Mouse (Mus musculus) embryonic facial prominence, embryonic 11.5 days (tissue): ENCODE measurements around the gene Nhsl1. TPM values are rescaled to one million over a fixed set of nuclear protein-coding genes. Genes with fewer than 3 reads are reported as not detected.
A peak's percentile ranks its signal among the peaks of the same experiment; 100 is the strongest.

Source experiments
- ATAC-seq: fragments of 200-750 bp; cut with Nextera tagmentation; replicated peaks from 2 replicates; pipeline ENCODE4 v1.8.0; 2017; ENCODE audit warnings: low read depth; ENCODE audit not compliant: insufficient number of reproducible peaks, low FRiP score, low TSS enrichment
- DNase-seq: peaks from one replicate; pipeline ENCODE4 v3.0.0-alpha.2; 2015; ENCODE audit warnings: low spot score
- H3K27ac ChIP-seq: fragments of 300-500 bp; sonication (generic); replicated peaks from 2 replicates; pipeline ENCODE4 v1.5.1; 2014; ENCODE audit warnings: mild to moderate bottlenecking, low read depth, low read length, control low read depth
- H3K27me3 ChIP-seq: fragments of 300-500 bp; sonication (generic); 2 replicates; pipeline ENCODE4 v1.6.1; 2014; ENCODE audit warnings: mild to moderate bottlenecking, low read length, moderate library complexity, mixed read lengths; ENCODE audit not compliant: control insufficient read depth, insufficient read depth
- H3K36me3 ChIP-seq: fragments of 300-500 bp; sonication (generic); replicated peaks from 2 replicates; pipeline ENCODE4 v1.6.1; 2014; ENCODE audit warnings: low read depth, mild to moderate bottlenecking, low read length, moderate library complexity, mixed read lengths; ENCODE audit not compliant: control insufficient read depth, insufficient read depth
- H3K4me1 ChIP-seq: fragments of 300-500 bp; sonication (generic); 2 replicates; pipeline ENCODE4 v1.6.1; 2014; ENCODE audit warnings: low read length, mixed read lengths; ENCODE audit not compliant: control insufficient read depth, insufficient read depth
- H3K4me2 ChIP-seq: fragments of 300-500 bp; sonication (generic); 2 replicates; pipeline ENCODE4 v1.6.1; 2014; ENCODE audit warnings: low read depth, mild to moderate bottlenecking, control low read depth, low read length, moderate library complexity
- H3K4me3 ChIP-seq: fragments of 300-500 bp; sonication (generic); 2 replicates; pipeline ENCODE4 v1.5.1; 2014; ENCODE audit warnings: low read depth, low read length, control low read depth
- H3K9ac ChIP-seq: fragments of 300-500 bp; sonication (generic); replicated peaks from 2 replicates; pipeline ENCODE4 v1.6.1; 2014; ENCODE audit warnings: mild to moderate bottlenecking, control low read depth, low read length
- H3K9me3 ChIP-seq: fragments of 300-500 bp; sonication (generic); replicated peaks from 2 replicates; pipeline ENCODE4 v1.6.1; 2016; ENCODE audit warnings: mild to moderate bottlenecking, low read length, inconsistent platforms, mixed read lengths; ENCODE audit not compliant: control insufficient read depth
- WGBS: fragments of 180-500 bp; shearing (Covaris S2); extraction: QIAGEN DNeasy Blood & Tissue Kit; methylation state at CpG from one replicate; pipeline ENCODE4 v1.1.7; 2014; 5-methylcytosine and 5-hydroxymethylcytosine counted together
- polyA plus RNA-seq: library from polyadenylated mRNA; unstranded; fragments of >200 nt; fragmentation: Nextera tagmentation; extraction: Ambion mirVana; gene quantifications from 2 replicates; pipeline ENCODE4 v1.2.1, GENCODE M21; 2014

Nhsl1 gene
- polyA plus RNA-seq, 1 experiment from 2014 or later: 12.5 TPM

DNA sequence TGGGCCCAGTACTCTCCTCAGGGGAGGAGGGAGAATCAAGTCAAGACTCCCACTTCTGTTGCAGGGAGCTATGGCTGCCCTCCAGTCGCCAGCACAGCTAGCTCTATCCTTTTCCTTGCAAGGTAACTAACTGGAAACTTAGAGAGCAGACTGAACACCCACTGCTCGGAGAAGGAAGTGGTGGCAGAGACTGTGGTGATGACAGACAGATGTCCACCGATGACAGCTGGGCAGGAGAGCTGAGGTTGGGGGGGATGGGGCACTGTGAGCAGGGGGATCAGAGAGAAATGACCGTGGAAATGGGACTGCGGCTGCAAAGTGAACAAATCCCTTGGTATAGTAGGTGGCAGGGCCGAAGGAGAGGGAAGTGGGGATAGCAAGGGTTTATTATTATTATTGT is 73.5 kb downstream of the Nhsl1 start:
- Histone ChIP-seq H3K4me1 (no peaks in the 10 kb centered on the region), H3K4me2 (no peak overlapping the region), H3K9ac (no peak overlapping the region), H3K27ac (no peak overlapping the region), H3K4me3 (no peak overlapping the region), H3K27me3 (no peaks in the 10 kb centered on the region), H3K9me3 (no peaks in the 10 kb centered on the region), H3K36me3 (no peaks in the 10 kb centered on the region)
- WGBS: 71% methylated on average over 6 of the region's 6 CpGs
- ATAC-seq (no peak), DNase-seq (no peak)

DNA sequence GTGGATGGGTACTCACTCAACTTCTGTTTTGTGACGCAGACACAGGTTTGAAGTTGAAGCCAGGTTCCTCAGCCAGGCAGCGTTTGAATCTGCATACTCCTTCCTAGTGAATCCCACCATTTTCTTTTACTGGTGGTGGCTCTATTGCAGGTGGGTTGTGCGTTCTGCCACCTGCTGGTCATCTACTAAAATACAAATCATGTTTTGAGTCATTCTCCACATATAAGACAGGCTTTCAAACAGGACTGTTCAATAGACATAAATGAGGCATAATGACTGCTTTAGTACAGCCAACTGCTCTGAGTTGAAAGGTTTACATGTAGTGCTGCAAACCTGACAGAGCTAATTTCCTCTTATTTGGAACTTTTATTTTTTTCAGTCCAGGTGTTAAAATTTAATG is 75.0 kb downstream of the Nhsl1 start:
- H3K27me3 ChIP-seq: no peaks in the 10 kb centered on the region
- no peak overlapping the region for H3K9ac ChIP-seq
- H3K27ac ChIP-seq: no peak overlapping the region
- H3K4me3 ChIP-seq: no peak overlapping the region
- no peaks in the 10 kb centered on the region for H3K4me1 ChIP-seq
- no peak overlapping the region for H3K4me2 ChIP-seq
- WGBS: 57% methylated on average over 3 of the region's 3 CpGs
- ATAC-seq (no peak), DNase-seq (peak; percentile 50)
- H3K36me3 ChIP-seq: no peaks in the 10 kb centered on the region
- H3K9me3 ChIP-seq: no peaks in the 10 kb centered on the region

GRCm38 (mm10) chr10:18394270-18394669 is 75.5 kb downstream of the Nhsl1 start:
- Histone ChIP-seq H3K4me1 (no peaks in the 10 kb centered on the region), H3K9ac (no peak overlapping the region)
- 76% methylated on average over 7 of the region's 7 CpGs for WGBS

DNA sequence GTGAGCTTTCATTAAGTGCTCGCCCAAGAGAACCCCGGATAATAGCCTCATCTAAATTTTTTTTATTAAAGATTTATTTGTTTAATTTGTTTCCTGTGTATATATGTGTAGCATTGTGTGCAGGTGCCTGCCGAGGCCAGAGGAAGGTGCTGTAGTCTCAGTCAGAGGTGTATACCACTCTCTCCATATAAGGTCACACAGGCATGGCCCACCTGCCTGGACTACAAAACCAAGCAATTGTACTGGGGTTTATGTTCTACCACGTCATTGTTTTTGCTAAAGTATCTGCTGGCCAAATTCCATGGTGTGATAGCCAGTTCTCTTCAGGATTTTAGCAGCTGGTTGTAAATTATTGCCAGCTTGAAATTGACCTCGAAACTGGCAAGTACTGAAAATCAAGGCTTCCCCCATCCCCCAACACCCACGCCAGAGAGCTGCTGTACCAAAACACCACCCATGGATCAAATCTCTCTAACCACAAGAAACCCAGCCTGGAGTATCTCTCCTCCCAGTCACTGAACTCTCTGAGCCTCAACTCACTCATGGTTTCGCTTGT is 81.4 kb downstream of the Nhsl1 start:
- H3K9me3 ChIP-seq: no peaks in the 10 kb centered on the region
- DNase-seq: no peak
- H3K4me3 ChIP-seq: no peak overlapping the region
- H3K36me3 ChIP-seq: no peaks in the 10 kb centered on the region
- H3K4me1 ChIP-seq: no peaks in the 10 kb centered on the region
- no peak overlapping the region for H3K4me2 ChIP-seq
- WGBS: 75% methylated on average over 7 of the region's 7 CpGs
- ATAC-seq: no peak
- H3K9ac ChIP-seq: no peak overlapping the region
- H3K27ac ChIP-seq: no peak overlapping the region
- no peaks in the 10 kb centered on the region for H3K27me3 ChIP-seq

More at GRCm38 (mm10) chr10:18394270-18394669, 75.5 kb downstream of the Nhsl1 start:
- no peaks in the 10 kb centered on the region for H3K36me3 ChIP-seq
- H3K4me2 ChIP-seq: no peak overlapping the region
- H3K27me3 ChIP-seq: no peaks in the 10 kb centered on the region
- no peak overlapping the region for H3K4me3 ChIP-seq
- H3K9me3 ChIP-seq: no peaks in the 10 kb centered on the region
- DNase-seq: no peak
- ATAC-seq: no peak
- no peak overlapping the region for H3K27ac ChIP-seq

- ATAC-seq: no peak
Measured at GRCm38 (mm10) chr10:18400998-18401397, 82.2 kb downstream of the Nhsl1 start.

DNA sequence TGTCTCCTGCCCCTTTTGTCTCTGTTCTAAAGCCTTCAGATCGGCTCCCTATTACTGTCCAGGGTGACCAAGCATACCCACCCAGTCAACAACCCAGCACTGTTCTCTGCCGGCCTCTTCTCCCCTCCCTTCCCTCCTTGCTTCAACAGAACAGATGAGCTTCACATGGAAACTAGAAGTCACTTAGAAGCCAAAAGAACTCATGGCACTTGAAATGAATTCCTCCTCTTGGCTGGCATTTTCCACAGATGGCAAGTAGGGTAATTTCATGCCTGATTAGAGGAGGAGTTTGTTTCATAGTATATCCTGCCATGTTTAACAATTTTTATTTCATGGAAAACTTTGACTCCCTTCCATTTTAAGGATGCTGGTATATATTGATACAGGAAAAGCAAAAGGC is 85.2 kb downstream of the Nhsl1 start:
- Histone ChIP-seq H3K4me1 (no peaks in the 10 kb centered on the region; the same call in 1 of the 2 replicates), H3K9ac (no peak overlapping the region), H3K36me3 (no peaks in the 10 kb centered on the region), H3K9me3 (no peaks in the 10 kb centered on the region), H3K27me3 (no peaks in the 10 kb centered on the region), H3K27ac (no peak overlapping the region), H3K4me2 (no peak overlapping the region; the same call in 1 of the 2 replicates), H3K4me3 (no peak overlapping the region)
- no peak for DNase-seq
- whole genome bisulfite sequencing: 48% methylated on average over 2 of the region's 2 CpGs
- no peak for ATAC-seq

More at GRCm38 (mm10) chr10:18400998-18401397, 82.2 kb downstream of the Nhsl1 start:
- Histone ChIP-seq H3K27ac (no peak overlapping the region), H3K4me1 (no peaks in the 10 kb centered on the region), H3K27me3 (no peaks in the 10 kb centered on the region), H3K9ac (no peak overlapping the region), H3K9me3 (no peaks in the 10 kb centered on the region), H3K4me3 (no peak overlapping the region), H3K36me3 (no peaks in the 10 kb centered on the region), H3K4me2 (no peak overlapping the region)
- WGBS: 81% methylated on average over 8 of the region's 8 CpGs
- DNase-seq: no peak

GRCm38 (mm10) chr10:18404679-18405078 is 85.9 kb downstream of the Nhsl1 start:
- DNase-seq: no peak
- 61% methylated on average over 5 of the region's 5 CpGs for WGBS
- Histone ChIP-seq H3K4me3 (no peak overlapping the region), H3K4me1 (no peaks in the 10 kb centered on the region; the same call in 1 of the 2 replicates), H3K27ac (no peak overlapping the region), H3K36me3 (no peaks in the 10 kb centered on the region), H3K9ac (no peak overlapping the region), H3K27me3 (no peaks in the 10 kb centered on the region), H3K4me2 (no peak overlapping the region), H3K9me3 (no peaks in the 10 kb centered on the region)
- no peak for ATAC-seq

DNA sequence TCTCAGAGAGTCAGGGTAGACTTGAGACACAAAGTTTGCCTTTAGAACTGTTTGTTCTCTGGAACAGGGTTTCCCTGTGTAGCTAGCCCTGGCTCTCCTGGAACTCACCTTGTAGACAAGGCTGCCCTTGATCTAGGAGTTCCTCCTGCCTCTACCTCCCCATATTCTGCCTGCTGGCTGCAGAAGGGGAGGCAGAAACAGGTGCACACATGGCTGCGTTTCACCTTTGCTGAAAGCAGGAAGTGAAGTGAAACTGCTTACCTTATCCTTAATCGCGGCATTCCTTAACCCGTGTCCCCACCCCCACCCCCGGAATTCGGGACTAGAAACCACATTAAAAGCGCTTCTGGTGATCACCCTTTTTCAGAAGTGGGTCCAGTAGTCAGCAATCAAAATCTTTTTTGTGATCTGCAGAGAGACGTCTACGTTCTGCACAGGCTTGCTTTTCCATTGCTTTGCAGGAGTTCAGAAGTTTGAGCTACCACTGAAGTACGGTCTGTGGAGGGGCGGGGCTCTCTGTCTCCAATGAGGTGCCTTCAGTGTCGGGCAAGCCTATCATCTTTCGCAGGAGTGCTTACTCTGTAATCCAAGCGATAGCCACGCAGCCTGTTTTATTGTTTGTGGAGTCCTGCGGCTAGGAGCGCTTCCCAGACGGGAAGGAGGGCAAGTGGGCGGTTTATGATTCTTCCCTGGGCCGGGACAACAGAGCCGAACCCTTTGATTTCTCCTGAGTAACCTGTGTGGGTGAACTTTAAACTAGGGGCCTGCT is 88.5 kb downstream of the Nhsl1 start:
- DNase-seq: peak; percentile 93
- no peak overlapping the region for H3K27ac ChIP-seq
- H3K4me1 ChIP-seq: no peaks in the 10 kb centered on the region; the same call in 1 of the 2 replicates
- no peaks in the 10 kb centered on the region for H3K27me3 ChIP-seq
- peak overlapping the region; percentile 73 for H3K4me2 ChIP-seq
- ATAC-seq: peak; percentile 88
- peak overlapping the region; percentile 40 for H3K9ac ChIP-seq
- no peaks in the 10 kb centered on the region for H3K36me3 ChIP-seq
- WGBS: under 1% methylated on average over 21 of the region's 21 CpGs
- H3K4me3 ChIP-seq: peak overlapping the region; percentile 35
- no peaks in the 10 kb centered on the region for H3K9me3 ChIP-seq
